Mouse (Mus musculus) intestine, postnatal 0 days (tissue): ENCODE measurements at regions not wholly inside any gene's neighbourhood (a gene's known extent, or its start where the extent isn't known, plus 50 kb on each side); places are given as distances from the start of the nearest gene placed in this dataset.

Experiments used
- ATAC-seq: fragments of 200-750 bp; cut with Nextera tagmentation; 2 replicates; pipeline ENCODE4 v1.8.0; 2017; ENCODE audit warnings: mild to moderate bottlenecking, moderate TSS enrichment, moderate library complexity
- H3K27ac ChIP-seq: fragments of 300-500 bp; sonication (generic); 2 replicates; pipeline ENCODE4 v1.5.1; 2014; ENCODE audit warnings: mild to moderate bottlenecking, low read depth, low read length, moderate library complexity
- H3K27me3 ChIP-seq: fragments of 300-500 bp; sonication (generic); replicated peaks from 2 replicates; pipeline ENCODE4 v1.6.1; 2014; ENCODE audit warnings: low read length, mixed read lengths; ENCODE audit not compliant: control insufficient read depth, insufficient read depth
- H3K36me3 ChIP-seq: fragments of 300-500 bp; sonication (generic); 2 replicates; pipeline ENCODE4 v1.6.1; 2014; ENCODE audit warnings: mild to moderate bottlenecking, moderate library complexity; ENCODE audit not compliant: control insufficient read depth, insufficient read depth
- H3K4me1 ChIP-seq: fragments of 300-500 bp; sonication (generic); replicated peaks from 2 replicates; pipeline ENCODE4 v1.6.1; 2014; ENCODE audit warnings: antibody characterized with exemption, low read length, mixed read lengths; ENCODE audit not compliant: control insufficient read depth, insufficient read depth
- H3K4me2 ChIP-seq: fragments of 300-500 bp; sonication (generic); replicated peaks from 2 replicates; pipeline ENCODE4 v1.6.1; 2014; ENCODE audit warnings: low read depth, mild to moderate bottlenecking, moderate library complexity
- H3K4me3 ChIP-seq: fragments of 300-500 bp; sonication (generic); 2 replicates; pipeline ENCODE4 v1.5.1; 2014; ENCODE audit warnings: low read depth, low read length
- H3K9ac ChIP-seq: fragments of 300-500 bp; sonication (generic); 2 replicates; pipeline ENCODE4 v1.6.1; 2014; ENCODE audit warnings: mild to moderate bottlenecking, low read depth, low read length
- H3K9me3 ChIP-seq: fragments of 300-500 bp; sonication (generic); 2 replicates; pipeline ENCODE4 v1.6.1; 2016; ENCODE audit warnings: mixed run types; ENCODE audit not compliant: control insufficient read depth
- CTCF ChIP-seq: sonication (generic); IDR thresholded peaks from 2 replicates; pipeline ENCODE4 v1.5.1; 2016; ENCODE audit warnings: low read depth, mild to moderate bottlenecking, control low read depth, antibody characterized with exemption, moderate library complexity
- WGBS: fragments of 180-500 bp; shearing (Covaris S2); extraction: QIAGEN DNeasy Blood & Tissue Kit; methylation state at CpG from one replicate; pipeline ENCODE4 v1.1.7; 2014; 5-methylcytosine and 5-hydroxymethylcytosine counted together

DNA sequence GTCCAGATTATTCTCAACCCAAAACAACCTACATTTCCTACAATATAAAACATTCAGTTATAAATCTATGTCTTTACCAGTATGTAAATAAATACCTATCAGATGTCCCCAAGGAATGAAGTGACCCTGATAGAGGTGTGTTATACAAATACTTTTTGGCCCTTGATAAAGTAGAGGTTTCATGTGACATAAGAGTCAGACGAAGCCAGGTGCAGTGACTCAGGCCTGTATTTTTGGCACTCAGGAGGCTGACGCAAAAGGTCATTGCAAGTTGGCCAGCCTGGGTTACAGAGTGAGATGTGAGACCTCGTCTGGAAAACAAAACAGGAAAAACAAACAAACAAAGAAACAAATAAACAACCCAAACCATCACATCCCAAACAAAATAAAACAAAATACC lies 367.4 kb upstream of the Gm10131 start:
- Histone ChIP-seq H3K9ac (no peak overlapping the region), H3K27me3 (no peaks in the 10 kb centered on the region), H3K4me2 (no peak overlapping the region), H3K4me3 (no peak overlapping the region), H3K27ac (no peak overlapping the region), H3K4me1 (no peaks in the 10 kb centered on the region), H3K36me3 (no peaks in the 10 kb centered on the region), H3K9me3 (no peaks in the 10 kb centered on the region)
- ATAC-seq, result no peak
- 58% methylated on average over 3 of the region's 3 CpGs for WGBS
- TF ChIP-seq CTCF, result no peak

DNA sequence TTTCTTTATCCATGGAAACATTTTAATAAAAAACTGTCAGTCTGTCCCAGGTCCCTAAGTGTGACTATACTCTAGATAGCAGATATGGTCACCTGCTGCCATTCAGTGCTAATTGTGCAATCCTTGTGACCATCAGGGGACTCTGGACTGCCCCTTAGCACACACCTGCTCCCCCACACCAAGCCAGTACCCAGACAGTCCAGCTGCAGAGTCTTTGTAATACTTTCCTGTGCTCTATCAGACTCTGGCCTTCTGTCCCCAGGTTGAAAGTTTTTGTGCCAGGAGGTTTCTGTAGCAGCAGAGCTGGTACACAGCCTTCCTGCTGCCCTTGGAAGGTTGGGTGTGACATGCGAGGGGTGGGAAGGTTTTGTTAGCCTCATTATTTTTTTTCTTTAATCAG lies 366.9 kb upstream of the Gm10131 start:
- Histone ChIP-seq H3K36me3 (no peaks in the 10 kb centered on the region), H3K27me3 (no peaks in the 10 kb centered on the region), H3K4me1 (no peaks in the 10 kb centered on the region), H3K27ac (no peak overlapping the region), H3K4me3 (no peak overlapping the region), H3K4me2 (no peak overlapping the region), H3K9ac (no peak overlapping the region), H3K9me3 (no peaks in the 10 kb centered on the region)
- TF ChIP-seq CTCF, result no peak
- peak; percentile 69; the same call in 1 of the 2 replicates for ATAC-seq
- 62% methylated on average over 1 of the region's 1 CpGs for WGBS

DNA sequence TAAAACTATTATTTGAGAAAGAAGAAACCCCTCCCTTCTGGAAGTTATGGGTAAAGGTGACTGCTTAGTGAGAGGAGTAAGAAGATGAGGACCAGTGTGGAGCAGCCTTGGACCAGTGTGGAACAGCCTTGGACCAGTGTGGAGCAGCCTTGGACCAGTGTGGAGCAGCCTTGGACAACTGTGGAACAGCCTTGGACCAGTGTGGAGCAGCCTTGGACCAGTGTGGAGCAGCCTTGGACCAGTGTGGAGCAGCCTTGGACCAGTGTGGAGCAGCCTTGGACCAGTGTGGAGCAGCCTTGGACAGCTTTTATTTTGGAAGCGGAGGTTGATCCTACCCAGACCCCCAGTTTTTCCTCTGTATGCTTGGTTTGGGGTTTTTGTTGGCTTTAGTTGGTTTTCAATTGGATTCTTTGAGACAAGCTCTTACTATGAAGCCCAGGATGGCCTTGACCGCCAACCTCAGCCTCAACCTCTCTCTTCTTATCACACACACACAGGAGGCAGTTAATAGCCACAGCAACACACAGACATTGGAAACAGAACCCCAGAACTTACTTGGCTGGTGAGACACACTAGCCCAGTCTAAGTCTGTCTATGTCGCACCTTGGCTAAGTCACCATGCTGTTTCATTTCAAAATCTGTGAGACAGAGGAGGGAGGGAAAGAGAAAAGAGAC lies 364.7 kb upstream of the Gm10131 start:
- H3K4me2 ChIP-seq, result no peak overlapping the region
- TF ChIP-seq CTCF, result no peak
- no peak overlapping the region for H3K4me3 ChIP-seq
- H3K36me3 ChIP-seq, result no peaks in the 10 kb centered on the region
- no peak overlapping the region for H3K27ac ChIP-seq
- no peak for ATAC-seq
- no peaks in the 10 kb centered on the region for H3K9me3 ChIP-seq
- no peaks in the 10 kb centered on the region for H3K4me1 ChIP-seq
- no peak overlapping the region for H3K9ac ChIP-seq
- WGBS, result 92% methylated on average over 3 of the region's 3 CpGs
- no peaks in the 10 kb centered on the region for H3K27me3 ChIP-seq

DNA sequence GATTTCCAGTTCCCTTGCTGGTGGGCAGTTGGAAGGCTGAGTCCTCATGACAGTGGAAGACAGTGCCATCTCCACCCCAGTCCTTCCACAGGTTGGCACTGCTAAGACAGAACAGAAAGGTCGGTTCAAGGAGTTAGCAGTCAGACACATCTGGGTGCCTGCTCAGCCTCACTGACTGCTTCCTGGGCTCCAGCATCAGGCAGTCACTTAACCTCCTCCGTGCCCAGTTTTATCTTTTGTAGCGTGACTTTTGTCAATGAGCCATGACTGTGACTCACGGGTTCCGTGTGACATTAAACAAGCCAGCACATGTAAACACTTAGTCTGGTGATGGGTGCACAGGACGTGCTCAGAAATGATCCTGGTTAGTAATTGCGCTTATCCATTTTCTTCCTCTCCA lies 363.1 kb upstream of the Gm10131 start:
- no peaks in the 10 kb centered on the region for H3K4me1 ChIP-seq
- TF ChIP-seq CTCF, result no peak
- H3K36me3 ChIP-seq, result no peaks in the 10 kb centered on the region
- no peaks in the 10 kb centered on the region for H3K9me3 ChIP-seq
- H3K27ac ChIP-seq, result no peak overlapping the region
- no peak overlapping the region for H3K4me2 ChIP-seq
- WGBS, result 63% methylated on average over 7 of the region's 7 CpGs
- H3K9ac ChIP-seq, result no peak overlapping the region
- no peaks in the 10 kb centered on the region for H3K27me3 ChIP-seq
- H3K4me3 ChIP-seq, result no peak overlapping the region
- no peak for ATAC-seq

DNA sequence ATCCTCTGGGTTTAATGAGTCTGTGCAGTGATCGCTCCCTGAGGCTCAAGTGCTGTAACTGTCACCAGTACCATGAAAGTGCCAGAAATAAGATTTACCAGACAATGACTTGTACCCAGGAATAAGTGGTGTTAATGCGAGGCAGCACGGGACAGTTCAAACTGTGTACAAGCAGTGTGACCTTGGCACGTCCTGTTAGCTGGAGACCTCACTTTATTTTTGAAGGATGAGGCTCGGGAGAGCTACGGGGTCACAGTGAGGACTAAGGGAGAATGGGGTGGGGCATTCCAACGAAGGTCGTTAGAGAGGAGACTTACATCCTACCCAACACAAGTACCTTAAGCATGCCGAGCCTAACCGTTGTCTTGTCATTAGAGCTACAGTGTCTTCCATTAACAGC lies 362.2 kb upstream of the Gm10131 start:
- H3K4me1 ChIP-seq, result no peaks in the 10 kb centered on the region
- no peaks in the 10 kb centered on the region for H3K27me3 ChIP-seq
- no peaks in the 10 kb centered on the region for H3K9me3 ChIP-seq
- no peak for ATAC-seq
- WGBS, result 54% methylated on average over 10 of the region's 10 CpGs
- H3K27ac ChIP-seq, result no peak overlapping the region
- no peak overlapping the region for H3K4me2 ChIP-seq
- H3K36me3 ChIP-seq, result no peaks in the 10 kb centered on the region
- no peak overlapping the region for H3K4me3 ChIP-seq
- H3K9ac ChIP-seq, result no peak overlapping the region
- TF ChIP-seq CTCF, result no peak

DNA sequence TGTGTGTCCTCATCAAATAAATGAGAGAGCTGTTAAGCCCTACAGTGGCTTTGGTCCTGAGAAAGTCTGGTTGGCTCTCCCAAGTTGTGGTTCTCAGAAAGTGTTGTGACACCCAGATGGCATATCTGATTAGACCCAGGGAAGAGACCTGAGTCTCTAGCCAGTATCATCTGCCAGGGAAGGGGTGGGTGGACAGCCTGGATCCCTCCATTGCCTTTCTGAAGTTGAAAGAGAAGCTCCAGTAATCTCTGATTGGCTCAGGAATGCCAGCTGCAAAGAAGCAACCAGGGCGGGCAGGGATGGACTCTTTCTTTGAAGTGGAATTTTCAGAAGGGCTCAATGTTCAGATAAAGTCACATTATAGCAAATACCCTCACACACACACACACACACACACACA lies 361.8 kb upstream of the Gm10131 start:
- H3K4me2 ChIP-seq, result no peak overlapping the region
- H3K4me3 ChIP-seq, result no peak overlapping the region
- 65% methylated on average over 1 of the region's 1 CpGs for WGBS
- H3K27ac ChIP-seq, result no peak overlapping the region
- H3K4me1 ChIP-seq, result no peaks in the 10 kb centered on the region
- H3K27me3 ChIP-seq, result no peaks in the 10 kb centered on the region
- ATAC-seq, result no peak
- no peaks in the 10 kb centered on the region for H3K9me3 ChIP-seq
- H3K36me3 ChIP-seq, result no peaks in the 10 kb centered on the region
- TF ChIP-seq CTCF, result no peak
- no peak overlapping the region for H3K9ac ChIP-seq

DNA sequence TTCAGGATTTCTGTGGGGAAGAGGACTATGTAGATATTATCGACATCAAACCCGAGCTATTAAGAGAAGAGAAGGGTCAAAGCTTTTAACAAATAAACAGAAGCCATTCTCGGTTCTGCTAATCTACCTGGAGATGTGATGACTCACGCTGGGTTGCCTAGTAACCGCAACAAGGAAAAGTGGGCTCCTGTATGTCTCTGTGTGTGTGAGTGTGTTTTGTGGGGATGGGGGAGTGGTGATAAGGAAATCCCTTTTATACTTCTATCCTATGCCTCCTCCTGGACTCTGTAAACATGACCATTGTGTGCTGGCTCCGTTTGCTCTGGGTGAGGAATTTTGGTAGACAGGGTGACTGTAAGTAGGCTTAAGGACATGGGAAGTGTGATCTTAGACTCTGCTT lies 361.3 kb upstream of the Gm10131 start:
- H3K27ac ChIP-seq, result no peak overlapping the region
- ATAC-seq, result no peak
- no peak overlapping the region for H3K9ac ChIP-seq
- H3K27me3 ChIP-seq, result no peaks in the 10 kb centered on the region
- WGBS, result 20% methylated on average over 6 of the region's 6 CpGs
- no peaks in the 10 kb centered on the region for H3K4me1 ChIP-seq
- TF ChIP-seq CTCF, result no peak
- H3K4me3 ChIP-seq, result no peak overlapping the region
- H3K36me3 ChIP-seq, result no peaks in the 10 kb centered on the region
- no peaks in the 10 kb centered on the region for H3K9me3 ChIP-seq
- H3K4me2 ChIP-seq, result no peak overlapping the region
